Mouse (Mus musculus) left cerebral cortex, adult 9 months (tissue): ENCODE data around the gene Ehmt1.

Experiments used
- DNase-seq, 2 experiments: peaks; one replicate each; pipeline ENCODE4 v3.0.0; 2022; ENCODE audit warnings: low spot score in 2 of 2

Ehmt1 gene

DNA sequence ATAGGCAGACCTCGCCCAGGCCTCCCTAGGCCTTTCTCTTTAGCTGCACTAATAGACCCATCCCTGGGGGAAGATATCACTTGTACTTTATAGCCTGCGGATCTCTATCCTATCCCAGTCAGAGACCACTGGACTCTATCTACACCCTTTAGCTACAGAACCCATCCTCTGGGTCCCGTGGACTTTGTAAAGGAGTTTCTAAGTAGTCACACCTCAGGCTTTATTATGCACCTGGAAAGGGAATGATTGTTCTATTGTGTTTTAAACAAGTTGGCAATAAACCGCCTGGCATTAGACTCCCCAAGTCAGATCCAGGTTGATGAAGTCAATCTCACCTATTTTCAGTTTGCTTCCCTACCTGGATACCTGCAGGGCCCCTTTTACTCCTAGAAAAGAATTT lies 7.2 kb downstream of the Ehmt1 start:
- DNase-seq, result no peak

DNA sequence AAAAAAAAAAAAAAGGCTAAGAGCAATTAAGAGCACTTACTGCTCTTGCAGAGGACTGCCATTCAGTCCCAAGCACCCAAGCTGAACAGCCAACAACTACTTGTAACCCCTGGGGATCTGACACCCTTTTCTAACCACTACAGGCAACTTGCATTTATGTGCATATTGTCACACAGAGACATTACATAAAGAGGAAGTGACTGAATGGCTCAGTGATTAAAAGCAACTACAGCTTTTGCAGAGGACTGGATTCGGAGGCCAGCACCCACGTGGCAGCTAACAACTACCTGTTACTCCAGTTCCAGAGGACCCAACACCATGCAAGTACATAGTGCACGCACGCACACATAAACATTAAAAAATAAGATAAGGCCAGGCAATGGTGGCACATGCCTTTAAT lies 8.9 kb downstream of the Ehmt1 start:
- DNase-seq, result no peak

DNA sequence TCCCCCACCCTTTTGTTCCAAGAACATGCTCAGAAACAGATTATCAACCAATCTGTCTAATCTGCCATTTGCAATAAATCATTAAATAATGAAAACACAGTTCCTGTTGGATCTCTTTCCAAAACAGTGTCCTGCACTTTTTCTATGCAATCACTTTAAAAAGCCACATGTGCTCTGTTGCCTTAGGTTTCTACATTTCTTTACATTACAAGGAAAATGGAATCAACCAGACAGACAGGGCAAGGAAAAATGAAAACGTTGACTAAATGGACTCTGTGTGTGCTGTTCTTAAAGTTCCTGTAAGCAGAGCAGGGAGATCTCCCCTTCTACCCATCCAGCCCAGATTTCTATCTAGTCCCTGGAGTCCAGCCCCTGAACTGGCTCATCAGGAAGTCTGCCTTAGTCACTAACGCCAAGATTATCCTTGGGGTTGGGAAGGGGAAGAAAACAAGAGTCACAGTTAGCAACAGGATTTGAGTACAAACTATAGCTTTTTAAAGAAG lies 13.7 kb downstream of the Ehmt1 start:
- no peak for DNase-seq

DNA sequence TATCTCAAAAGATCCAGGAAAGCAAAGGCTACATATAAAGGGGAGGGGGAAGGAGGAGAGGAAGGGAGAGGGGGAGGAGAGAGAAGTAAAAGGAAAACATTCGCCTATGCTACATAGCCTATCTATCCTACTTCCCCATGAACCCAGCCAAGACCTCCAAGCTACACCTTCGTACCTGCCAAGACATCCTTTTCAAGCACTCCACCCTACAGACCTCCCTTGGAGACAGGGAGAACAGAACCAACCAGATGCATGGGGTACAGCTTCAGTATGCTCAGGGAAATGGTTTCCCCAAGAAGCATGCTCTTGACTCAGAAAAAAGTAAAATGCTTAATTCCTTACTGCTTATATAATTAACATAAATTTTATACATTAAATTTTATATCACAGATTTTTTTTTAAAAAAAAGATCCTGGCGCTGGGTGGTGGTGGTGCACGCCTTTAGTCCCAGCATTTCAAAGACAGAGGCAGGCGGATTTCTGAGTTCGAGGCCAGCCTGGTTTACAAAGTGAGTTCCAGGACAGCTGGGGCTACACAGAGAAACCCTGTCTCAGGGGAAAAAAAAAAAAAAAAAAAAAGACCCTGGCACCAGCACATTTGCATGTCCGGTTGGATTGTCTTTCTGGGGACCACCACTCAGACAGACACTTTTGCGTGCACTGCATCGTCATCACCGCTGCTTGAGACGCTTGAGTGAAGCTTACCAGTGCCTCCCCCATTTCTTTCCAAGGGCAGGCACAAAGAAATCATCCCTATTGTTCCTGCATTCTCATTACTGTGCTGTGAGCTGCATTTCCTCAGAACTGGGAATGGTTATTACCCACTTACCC lies 14.4 kb downstream of the Ehmt1 start:
- DNase-seq, result no peak

DNA sequence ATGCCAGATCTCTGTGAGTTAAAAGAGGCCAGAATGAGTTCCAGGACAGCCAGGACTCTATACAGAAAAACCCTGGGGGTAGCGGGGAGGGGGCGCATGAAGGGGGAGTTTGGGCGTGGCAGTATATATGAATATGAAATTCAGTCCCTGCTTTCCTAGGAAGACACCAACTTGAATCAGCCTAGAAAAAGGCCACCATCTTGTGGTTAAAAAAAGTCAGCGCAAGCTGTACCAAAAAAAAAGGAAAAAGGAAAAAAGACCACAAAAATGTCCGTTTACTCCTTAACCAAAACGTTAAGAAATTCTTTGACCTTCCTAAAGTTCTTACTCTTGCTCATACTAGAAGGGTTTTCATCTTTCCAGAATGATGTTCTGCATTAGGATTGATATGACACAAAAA lies 16.4 kb downstream of the Ehmt1 start:
- no peak for DNase-seq

DNA sequence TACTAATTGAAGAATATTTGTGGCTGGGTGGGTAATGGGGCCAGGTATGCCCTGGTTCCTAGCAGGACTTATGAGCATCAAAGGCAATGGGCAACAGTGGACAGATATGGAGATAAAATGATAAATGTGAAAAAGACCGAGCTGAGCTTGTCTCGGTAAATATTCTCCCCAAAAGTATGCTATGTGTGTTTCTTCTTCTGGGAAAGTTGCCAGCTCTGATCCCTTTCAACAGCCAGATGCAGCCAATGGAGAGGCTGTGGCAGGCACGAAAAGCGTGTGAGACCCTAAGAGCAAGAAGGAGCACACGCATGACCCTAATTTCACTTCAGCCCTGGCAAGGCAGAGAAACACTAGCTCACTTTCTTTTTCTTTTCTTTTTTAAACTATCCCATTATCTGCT lies 18.4 kb downstream of the Ehmt1 start:
- DNase-seq, result peak in 1 of 2 experiments; percentile 32

DNA sequence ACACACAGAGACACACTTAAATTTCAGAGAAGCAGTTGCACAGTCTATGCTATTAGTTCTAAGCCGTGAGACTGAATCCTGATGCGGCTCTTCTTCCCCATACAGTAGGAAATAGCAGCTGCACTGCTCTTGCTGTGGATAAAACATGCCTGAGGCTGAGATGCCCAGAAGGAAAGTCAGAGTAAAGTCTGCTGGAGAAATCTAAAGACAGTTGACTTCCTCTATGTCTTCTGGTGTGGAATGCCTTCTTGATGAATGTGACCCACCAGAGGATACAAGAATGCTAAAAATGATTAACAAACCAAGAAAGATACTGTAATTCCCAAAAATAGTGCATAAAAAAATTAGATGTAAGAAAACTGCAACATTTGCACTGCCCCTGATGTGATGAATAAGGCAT lies 20.1 kb downstream of the Ehmt1 start:
- no peak for DNase-seq

DNA sequence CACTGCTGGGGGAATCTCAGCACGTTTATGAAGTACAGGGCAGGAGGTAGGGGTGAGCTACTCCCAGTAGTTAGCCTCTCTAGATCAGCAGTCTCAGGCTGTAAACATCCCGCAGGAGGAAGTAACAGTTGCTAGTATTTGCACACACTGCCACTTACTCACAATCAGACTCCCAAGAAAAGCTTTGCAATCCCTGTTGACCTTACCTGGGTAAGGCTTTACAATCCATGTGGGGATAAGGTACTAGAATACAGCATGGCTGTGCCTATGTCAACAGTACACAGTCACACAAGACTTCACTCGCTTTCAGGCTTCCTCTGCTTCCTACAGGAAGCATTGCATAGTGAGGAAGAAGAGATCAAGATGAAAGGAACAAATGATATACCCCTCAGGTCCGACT lies 22.7 kb downstream of the Ehmt1 start:
- DNase-seq, result no peak

DNA sequence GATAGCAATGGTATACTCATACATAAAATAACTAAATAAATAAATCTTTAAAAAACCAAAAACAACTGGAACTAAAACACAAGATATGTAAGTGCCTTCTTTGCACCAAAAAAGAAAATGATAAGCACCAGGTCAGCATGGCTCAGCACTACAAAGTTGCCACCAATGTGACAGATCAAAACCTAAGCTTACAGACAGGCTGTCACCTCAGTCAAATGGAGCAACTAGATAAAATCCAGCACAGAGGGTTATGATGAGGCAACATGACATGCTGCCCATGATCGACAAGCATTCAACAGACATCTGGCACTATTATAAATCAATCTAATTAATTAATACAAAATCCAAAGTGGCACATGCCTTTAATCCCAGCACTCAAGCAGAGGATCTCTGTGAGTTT lies 25.2 kb downstream of the Ehmt1 start:
- no peak for DNase-seq

DNA sequence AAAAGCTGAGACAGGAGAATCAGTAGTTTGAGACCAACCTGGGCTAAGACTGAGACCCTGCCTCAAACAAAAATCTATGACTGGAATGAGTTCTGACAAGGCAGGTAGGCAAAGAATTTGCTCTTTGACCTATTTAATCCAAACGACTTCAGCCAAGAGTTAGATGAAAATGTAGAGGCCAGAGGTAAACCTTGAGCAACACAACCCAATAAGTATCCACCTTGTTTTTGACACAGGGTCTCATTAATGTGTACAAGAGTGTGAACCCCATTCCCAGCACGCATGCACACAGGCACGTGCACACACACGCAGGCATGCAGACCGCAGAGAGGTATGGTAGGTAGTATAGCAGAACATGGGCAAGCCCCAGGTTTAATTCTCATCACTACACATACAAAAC lies 27.1 kb downstream of the Ehmt1 start:
- no peak for DNase-seq

DNA sequence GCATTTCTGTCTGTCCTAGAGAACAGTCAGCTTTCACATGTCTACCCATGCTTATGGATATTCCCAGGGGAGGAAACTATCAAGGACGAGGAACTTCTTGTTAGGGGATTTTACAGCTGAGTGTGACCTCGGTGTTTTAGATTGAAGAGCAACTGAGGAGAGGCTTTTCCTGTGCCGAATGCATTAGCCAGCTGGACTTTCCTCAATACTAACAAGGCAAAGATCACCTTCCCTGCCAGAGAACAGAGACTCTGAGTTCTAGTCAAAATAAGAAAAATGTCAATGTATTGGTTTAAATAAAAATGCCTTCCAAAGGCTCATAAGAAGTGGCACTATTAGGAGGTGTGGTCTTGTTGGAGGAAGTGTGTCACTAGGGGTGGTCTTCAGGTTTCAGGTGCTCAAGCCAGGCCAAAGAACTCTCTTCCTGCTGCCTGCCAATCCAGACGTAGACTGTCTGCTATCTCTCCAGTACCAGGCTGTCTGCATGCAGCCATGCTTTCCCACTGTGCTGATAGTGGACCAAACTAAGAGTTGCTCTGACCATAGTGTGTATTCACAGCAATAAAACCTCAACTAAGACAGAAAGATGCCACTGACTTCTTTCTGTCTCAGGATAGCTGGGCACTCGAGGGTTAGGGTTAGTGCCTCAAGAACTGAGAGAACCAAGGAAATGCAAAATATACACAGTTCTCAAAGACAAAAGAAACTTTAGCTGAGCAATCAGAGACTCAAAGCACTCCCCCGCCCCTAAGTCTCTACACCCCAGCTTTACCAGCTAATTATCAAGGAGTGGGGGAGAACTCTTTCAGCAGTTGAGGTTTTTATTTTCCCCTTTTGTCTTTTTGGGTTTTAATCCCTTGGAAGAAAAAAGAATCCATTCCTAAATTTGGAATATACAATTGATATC lies 28.6 kb downstream of the Ehmt1 start:
- no peak for DNase-seq

DNA sequence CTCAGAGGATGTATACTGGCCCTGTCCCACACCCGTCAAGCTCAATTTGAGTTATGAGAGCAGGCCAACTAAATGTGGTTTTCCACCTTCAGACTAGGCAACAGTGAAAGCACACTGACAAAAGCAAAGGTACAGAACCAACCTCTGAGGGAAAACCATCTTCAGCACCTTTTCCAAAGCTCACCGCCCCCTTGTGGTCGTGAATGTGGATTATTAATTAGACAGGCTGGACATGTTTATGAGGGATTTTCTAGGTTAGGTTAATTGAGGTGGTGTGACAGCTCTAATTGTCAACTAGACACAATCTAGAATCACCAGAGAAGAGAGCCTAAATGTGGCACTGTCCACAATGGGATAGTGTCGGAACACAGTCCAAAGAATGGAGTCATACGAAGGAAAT lies 30.5 kb downstream of the Ehmt1 start:
- no peak for DNase-seq

DNA sequence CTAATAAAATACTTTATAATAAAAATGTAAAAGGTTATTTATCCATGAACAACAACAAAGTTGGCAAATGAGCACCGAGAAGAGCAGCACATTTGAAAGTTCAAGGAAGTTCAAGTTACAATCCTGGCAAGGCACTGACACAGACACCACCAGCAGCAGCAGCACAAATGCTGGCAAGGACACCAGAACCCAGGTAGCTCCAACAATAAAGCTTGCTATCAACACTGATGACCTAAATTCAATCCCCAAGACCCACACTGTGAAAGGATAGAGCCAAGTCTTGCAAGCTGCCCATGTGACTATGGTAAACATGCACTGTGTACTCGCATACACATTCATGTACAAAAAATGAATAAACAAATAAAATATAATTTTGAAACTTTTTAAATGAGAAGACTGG lies 38.7 kb downstream of the Ehmt1 start:
- DNase-seq, result no peak

DNA sequence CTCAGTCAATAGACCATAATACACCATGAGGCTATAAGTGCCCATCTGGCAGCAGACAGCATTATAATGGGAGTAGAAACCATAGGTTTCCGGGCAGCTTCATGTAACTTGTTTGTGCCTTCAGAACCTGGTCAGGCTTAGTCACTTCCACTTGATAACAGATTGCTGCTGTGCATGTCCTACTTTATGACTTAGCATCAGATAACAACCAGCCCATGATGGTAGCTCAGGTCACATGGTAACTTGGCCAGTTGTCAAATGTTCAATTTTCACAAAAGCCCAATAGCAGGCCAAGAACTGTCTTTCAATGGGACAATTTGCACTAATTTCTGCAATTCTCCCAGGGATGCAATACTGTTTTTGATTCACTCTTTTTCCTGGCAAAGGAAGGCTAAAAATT lies 48.5 kb downstream of the Ehmt1 start:
- DNase-seq, result no peak

DNA sequence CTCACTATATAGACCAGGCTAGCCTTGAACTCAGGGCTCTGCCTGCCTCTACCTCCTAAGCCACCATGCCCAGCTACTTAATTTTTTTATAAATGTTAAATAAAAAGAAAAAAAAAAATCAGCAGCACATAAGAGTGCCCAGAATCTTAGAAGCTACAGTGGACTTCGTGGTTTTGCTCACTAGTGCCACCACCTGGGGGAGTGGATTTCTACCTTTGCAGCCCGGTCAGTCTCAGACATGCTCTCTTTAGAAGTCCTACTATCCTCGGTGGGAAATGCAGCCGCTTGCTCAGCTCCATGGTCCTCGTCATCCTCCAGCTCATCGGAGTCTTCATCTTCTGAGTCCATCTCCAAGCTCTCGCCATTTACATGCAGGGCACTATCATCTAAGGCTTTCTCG lies 56.4 kb downstream of the Ehmt1 start:
- peak in 1 of 2 experiments; percentile 35 for DNase-seq

DNA sequence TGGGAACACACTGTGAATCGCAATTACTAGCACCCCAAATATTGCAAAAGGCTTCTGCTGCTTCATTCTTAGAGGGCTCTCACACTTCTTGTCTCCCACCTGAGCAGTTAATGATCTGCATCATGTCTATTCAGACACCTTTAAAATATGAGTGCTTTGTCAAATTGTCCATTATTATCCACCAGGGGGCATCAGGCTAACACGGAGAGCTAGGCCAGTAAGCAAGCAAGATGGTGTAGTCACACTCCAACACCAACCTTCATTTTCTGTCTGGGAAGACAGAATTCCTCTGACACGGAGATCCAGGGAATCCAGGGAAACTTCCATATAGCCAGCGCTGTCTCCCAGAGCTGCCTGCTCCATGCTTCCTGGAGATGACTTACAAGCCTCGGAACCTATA lies 67.0 kb downstream of the Ehmt1 start:
- no peak for DNase-seq

DNA sequence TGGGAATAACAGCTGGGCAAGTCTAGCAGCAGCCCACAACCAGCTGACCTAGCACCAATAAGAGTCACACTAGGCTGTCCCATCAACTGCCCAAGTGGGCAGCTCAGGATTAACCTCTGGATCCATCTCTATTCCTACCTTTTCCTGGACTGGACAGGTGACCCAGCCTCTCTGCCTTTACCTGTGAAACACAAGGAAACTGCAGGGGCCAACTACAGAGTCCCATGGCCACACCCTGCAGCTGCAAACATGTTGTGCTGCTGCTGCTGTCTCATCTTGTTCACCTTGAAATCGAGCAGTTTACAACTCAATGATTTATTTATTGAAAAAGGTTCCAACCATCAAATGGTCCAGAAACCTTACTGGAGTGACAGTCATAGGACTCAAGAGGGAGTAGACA lies 72.9 kb downstream of the Ehmt1 start:
- no peak for DNase-seq

DNA sequence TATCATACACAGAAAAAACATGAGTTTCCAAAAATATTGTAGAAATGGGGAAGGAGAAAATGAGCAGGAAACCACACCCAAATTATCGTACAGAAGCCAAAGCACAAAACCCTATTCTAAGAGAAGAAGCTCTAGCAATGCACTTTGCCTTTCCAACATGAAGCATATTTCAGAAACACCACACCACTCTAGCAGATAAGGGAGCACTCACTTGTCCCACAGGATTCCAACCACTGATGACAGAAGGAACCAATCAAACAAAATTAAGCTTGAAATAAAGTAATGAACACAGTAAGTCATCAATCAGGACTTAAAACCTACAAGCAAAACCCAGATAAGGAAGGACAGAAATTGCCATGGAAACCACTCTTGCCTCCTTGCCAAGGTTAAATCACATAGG lies 74.2 kb downstream of the Ehmt1 start:
- no peak for DNase-seq

DNA sequence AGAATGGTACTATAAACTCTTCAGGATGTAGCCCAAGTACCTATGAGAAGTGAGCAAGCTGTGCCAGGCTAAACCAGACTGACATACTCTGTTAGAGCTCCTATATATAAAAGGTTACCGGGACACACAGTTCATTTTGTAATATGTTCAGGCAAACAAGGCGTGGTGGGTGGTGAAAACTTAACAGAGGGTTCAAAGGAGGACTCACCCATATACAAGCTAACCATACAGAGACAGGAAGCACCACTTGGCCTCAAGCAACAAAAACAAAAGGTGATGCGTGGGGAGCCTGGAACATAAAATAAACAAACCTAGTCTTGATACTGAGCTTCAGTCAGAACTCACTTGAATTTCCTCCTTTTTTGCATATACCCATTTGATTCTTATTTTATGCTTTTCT lies 88.8 kb downstream of the Ehmt1 start:
- DNase-seq, result no peak

DNA sequence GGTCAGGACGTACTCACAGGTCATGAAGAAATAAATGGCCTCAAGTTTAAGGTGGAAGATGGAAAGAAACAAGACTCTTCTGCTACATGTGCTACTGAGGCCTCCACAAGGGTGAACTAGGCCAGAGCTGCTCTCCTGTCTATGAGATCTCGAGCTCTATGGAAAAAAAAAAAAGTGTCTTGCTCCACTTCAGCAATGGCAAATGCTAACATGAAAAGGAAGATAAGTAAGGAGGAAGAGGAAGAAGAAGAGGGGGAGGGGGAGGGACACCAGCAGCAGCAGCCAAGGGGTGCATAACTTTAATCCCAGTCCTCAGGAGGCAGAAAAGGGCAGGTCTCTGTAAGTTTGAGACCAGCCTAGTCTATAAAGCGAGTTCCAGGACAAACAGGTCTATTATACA lies 109.7 kb downstream of the Ehmt1 start:
- no peak for DNase-seq

DNA sequence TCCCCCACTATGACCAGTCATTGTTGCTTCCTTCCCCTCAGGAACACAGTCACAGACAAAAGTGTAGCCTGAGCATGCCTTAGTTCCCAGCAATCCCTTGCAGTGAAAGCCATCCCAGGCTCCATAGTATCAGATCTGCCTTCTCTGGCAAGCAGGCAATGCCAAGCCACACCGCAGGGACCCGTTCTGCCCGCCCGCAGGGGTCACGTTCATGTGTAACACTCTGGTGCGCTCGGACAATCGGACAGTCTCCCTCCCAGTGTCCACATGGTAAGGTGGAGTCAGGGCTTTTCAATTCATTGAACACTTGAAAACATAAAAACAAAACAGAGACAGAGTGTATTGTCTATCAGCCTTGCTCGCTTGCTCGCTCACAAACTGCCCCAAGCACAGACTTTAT lies 111.7 kb downstream of the Ehmt1 start:
- no peak for DNase-seq

DNA sequence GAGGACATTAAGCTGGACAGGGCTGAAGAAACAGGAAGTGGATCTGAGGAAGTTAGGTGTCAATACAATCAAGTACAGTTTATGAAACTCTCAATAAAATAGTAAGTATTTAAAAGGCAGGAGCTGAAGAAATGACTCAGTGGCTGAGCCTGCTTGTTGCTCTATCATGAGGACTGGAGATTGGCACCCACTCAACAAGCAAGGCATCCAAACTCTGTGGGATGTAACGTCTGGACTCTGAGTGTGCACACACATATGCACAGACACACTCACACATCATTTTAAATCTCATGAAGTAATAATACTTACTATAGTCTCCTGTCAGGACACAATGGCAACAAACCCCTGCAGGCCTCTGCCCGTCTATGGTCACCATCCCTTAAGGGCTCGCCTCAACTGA lies 112.4 kb downstream of the Ehmt1 start:
- DNase-seq, result peak in 1 of 2 experiments; percentile 58

DNA sequence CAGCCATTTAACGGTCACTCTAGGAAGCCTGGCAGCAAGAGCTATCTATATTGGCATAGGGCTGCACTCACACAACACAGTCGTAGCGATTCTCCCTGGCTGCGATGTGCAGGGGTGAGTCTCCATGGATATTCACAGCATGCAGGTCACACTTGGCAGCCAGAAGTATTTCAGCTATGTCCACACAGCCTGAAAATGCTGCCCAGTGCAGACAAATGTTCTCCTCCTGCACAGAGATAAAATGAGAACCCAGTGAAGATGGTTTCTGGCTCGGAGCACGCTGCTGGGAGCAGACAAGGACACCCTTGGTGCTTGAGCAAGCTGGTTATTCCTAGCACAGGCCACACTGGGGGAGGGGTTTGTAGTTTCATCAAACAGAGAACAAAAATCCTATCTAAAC lies 113.3 kb downstream of the Ehmt1 start:
- peak in 1 of 2 experiments; percentile 28 for DNase-seq
